ENCODE assay signal across 9 mouse cellular contexts in the genomic region with DNA sequence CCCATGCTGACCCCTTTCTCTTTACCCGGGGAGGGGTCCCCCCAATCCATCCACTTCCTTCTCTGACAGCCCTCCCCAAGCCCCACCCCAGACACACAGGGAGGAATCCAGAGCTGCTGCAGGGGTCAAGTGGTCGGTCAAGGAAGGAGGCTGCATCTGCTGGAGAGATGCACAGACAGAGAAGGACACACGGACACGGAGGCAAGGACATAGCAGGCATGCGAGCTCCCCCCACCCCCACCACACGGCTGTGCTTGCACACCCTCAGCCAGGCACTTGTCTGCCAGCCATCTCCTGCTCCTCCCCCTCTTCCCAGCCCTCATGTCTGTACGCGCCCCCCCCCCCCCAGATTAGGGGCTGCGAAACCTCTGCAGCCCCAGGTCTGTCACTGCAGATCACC. TPM values are rescaled to one million over a fixed set of nuclear protein-coding genes. Genes with fewer than 3 reads are reported as not detected.
DNase-seq lines count a peak whose midpoint lies in the region; ATAC-seq and TF ChIP-seq lines count a peak whose summit lies in the region.
"Had no signal": no experiment of that assay in that cellular context is flagged by ENCODE, and none has a peak within 500 bp of the region (broad histone marks: within the 10 kb centered on the region; RNA-seq: fewer than 3 reads in every experiment).

No protein-coding gene starts in this region.

- no peaks in the 10 kb centered on the region for H3K9me3 ChIP-seq in hindbrain, postnatal 0 days (ENCODE audit: low read length)
- no peaks in the 10 kb centered on the region for H3K9me3 ChIP-seq in stomach, postnatal 0 days (ENCODE audit: control insufficient read depth, low read length)

- no peak for TF ChIP-seq POLR2A in olfactory bulb, adult 2 months (IDR thresholded peaks at IDR 0.05; ENCODE audit: insufficient read depth, low read depth, low read length)

- H3K27me3 ChIP-seq in hindbrain, postnatal 0 days (ENCODE audit: insufficient read depth, low read length): no peaks in the 10 kb centered on the region
- H3K27me3 ChIP-seq in stomach, postnatal 0 days (ENCODE audit: control insufficient read depth, insufficient read depth, low read length): peaks cover 5% of the 10 kb centered on the region; the same call in 1 of the 2 replicates

- peak overlapping the region; percentile 71 for H3K4me2 ChIP-seq in hindbrain, postnatal 0 days (ENCODE audit: low read depth, low read length)
- H3K4me2 ChIP-seq in stomach, postnatal 0 days (replicated peaks; ENCODE audit: low read depth): no peak overlapping the region

- no peaks in the 10 kb centered on the region; the same call in 1 of the 2 replicates for H3K36me3 ChIP-seq in hindbrain, postnatal 0 days (ENCODE audit: insufficient read depth, low read length)
- H3K36me3 ChIP-seq in stomach, postnatal 0 days (ENCODE audit: control insufficient read depth, insufficient read depth, low read length): no peaks in the 10 kb centered on the region

- peaks cover 37% of the 10 kb centered on the region for H3K4me1 ChIP-seq in hindbrain, postnatal 0 days (ENCODE audit: insufficient read depth, low read length)
- peaks cover 63% of the 10 kb centered on the region for H3K4me1 ChIP-seq in olfactory bulb, adult 2 months (ENCODE audit: control insufficient read depth, insufficient read depth, low read length)
- H3K4me1 ChIP-seq in stomach, postnatal 0 days (replicated peaks; ENCODE audit: control insufficient read depth, insufficient read depth): no peaks in the 10 kb centered on the region

- peak; percentile 51 to 56 for DNase-seq in cerebellum, adult 18-20 months
- no peak for DNase-seq in cerebellum, adult 11 months
- peak; percentile 50 for DNase-seq in right cerebral cortex, postnatal 4 days
- no peak for DNase-seq in right cerebral cortex, postnatal 14 days
- DNase-seq in hindbrain, postnatal 0 days (ENCODE audit: low spot score): no peak
- DNase-seq in stomach, postnatal 0 days (ENCODE audit: low spot score): no peak
- DNase-seq: heart, postnatal 10 days had no signal

- no peak for TF ChIP-seq EP300 in stomach, postnatal 0 days (optimal IDR thresholded peaks at IDR 0.05)

- ATAC-seq in hindbrain, postnatal 0 days: no peak
- no peak for ATAC-seq in granulocyte monocyte progenitor cell, adult 5-6 weeks (replicated peaks; ENCODE audit: poor library complexity, severe bottlenecking)
- ATAC-seq in stomach, postnatal 0 days (ENCODE audit: low FRiP score, low TSS enrichment): no peak

- WGBS in hindbrain, postnatal 0 days: 27% methylated on average over 7 of the region's 9 CpGs
- WGBS in olfactory bulb, adult 2 months: 9% methylated on average over 8 of the region's 9 CpGs
- WGBS in stomach, postnatal 0 days: 53% methylated on average over 6 of the region's 9 CpGs

- peak overlapping the region; percentile 98 for H3K27ac ChIP-seq in hindbrain, postnatal 0 days
- peak overlapping the region; percentile 90 for H3K27ac ChIP-seq in olfactory bulb, adult 2 months (ENCODE audit: insufficient read depth, low read depth, low read length)
- no peak overlapping the region for H3K27ac ChIP-seq in stomach, postnatal 0 days (replicated peaks)

- TF ChIP-seq CTCF in hindbrain, postnatal 0 days (IDR thresholded peaks at IDR 0.05; ENCODE audit: low read depth): no peak
- TF ChIP-seq CTCF in olfactory bulb, adult 2 months (IDR thresholded peaks at IDR 0.05; ENCODE audit: insufficient read depth, low read depth, low read length): no peak
- TF ChIP-seq CTCF in stomach, postnatal 0 days (IDR thresholded peaks at IDR 0.05; ENCODE audit: low read depth): no peak

- peak overlapping the region; percentile 86 for H3K9ac ChIP-seq in hindbrain, postnatal 0 days (replicated peaks; ENCODE audit: low read length)
- H3K9ac ChIP-seq in stomach, postnatal 0 days (ENCODE audit: low read length): no peak overlapping the region

- peak overlapping the region; percentile 78 for H3K4me3 ChIP-seq in hindbrain, postnatal 0 days (ENCODE audit: low read length)
- peak overlapping the region; percentile 97 for H3K4me3 ChIP-seq in olfactory bulb, adult 2 months (ENCODE audit: insufficient read depth, low read depth, low read length)
- H3K4me3 ChIP-seq in stomach, postnatal 0 days (ENCODE audit: low read depth, low read length): no peak overlapping the region

RNA-seq across cellular contexts. Expression of gene Atp1a3, which starts 1.0 kb away (rescaled TPM):
- 572 and 588 TPM in 2 replicates for total RNA-seq in hindbrain, postnatal 0 days (2014; rRNA removed)
- polyA plus RNA-seq in hindbrain, postnatal 0 days (2015; fragmentation: Nextera tagmentation; extraction: Ambion mirVana): 649 and 730 TPM in 2 replicates
- 361 and 745 TPM in 2 replicates for polyA plus RNA-seq in olfactory bulb, adult 2 months (2012; ENCODE audit: insufficient read depth, insufficient read length, low replicate concordance, missing spikeins)
- total RNA-seq in granulocyte monocyte progenitor cell, adult 5-6 weeks (2014; fragmentation: Nextera tagmentation): 34.6 and 53.7 TPM in 2 replicates
- total RNA-seq in granulocyte monocyte progenitor cell, adult 5-6 weeks (2017): 24.4 and 34.1 TPM in 2 replicates
- polyA plus RNA-seq in stomach, postnatal 0 days (2015; fragmentation: Nextera tagmentation; extraction: Ambion mirVana): 1.6 and 2.4 TPM in 2 replicates

RNA-seq across cellular contexts. Expression of gene Rabac1, which starts 32.3 kb away (rescaled TPM):
- total RNA-seq in hindbrain, postnatal 0 days (2014; rRNA removed): 705 and 708 TPM in 2 replicates
- polyA plus RNA-seq in hindbrain, postnatal 0 days (2015; fragmentation: Nextera tagmentation; extraction: Ambion mirVana): 497 and 530 TPM in 2 replicates
- not detected in 2 replicates for polyA plus RNA-seq in olfactory bulb, adult 2 months (2012; ENCODE audit: insufficient read depth, insufficient read length, low replicate concordance, missing spikeins)
- 112 and 164 TPM in 2 replicates for total RNA-seq in granulocyte monocyte progenitor cell, adult 5-6 weeks (2014; fragmentation: Nextera tagmentation)
- 118 and 121 TPM in 2 replicates for total RNA-seq in granulocyte monocyte progenitor cell, adult 5-6 weeks (2017)
- 290 and 293 TPM in 2 replicates for polyA plus RNA-seq in stomach, postnatal 0 days (2015; fragmentation: Nextera tagmentation; extraction: Ambion mirVana)

Comparison
In these comparisons a context has a peak if more than half of its experiments do, and no peak if none do; other contexts are left out.
1. DNase-seq: peak in cerebellum, adult 18-20 months (2 of 2) and right cerebral cortex, postnatal 4 days (single experiment); none in cerebellum, adult 11 months (single experiment), right cerebral cortex, postnatal 14 days (single experiment), hindbrain, postnatal 0 days (single experiment) and stomach, postnatal 0 days (single experiment).
2. RNA of gene Atp1a3, which starts 1.0 kb away (polyA plus RNA-seq): 649 to 730 TPM in hindbrain, postnatal 0 days and 361 to 745 TPM in olfactory bulb, adult 2 months; 1.6 to 2.4 TPM in stomach, postnatal 0 days; every median in the first group is over 100 times any median in the second.